ENCODE assay signal across 8 mouse cellular contexts in genomic region chr4:118427768-118428451, GRCm38 (mm10). TPM values are rescaled to one million over a fixed set of nuclear protein-coding genes. Genes with fewer than 3 reads are reported as not detected.
DNase-seq lines count a peak whose midpoint lies in the region; ATAC-seq lines count a peak whose summit lies in the region.

Gene Elovl1, plus strand, starts transcription at chr4:118428093.

- H3K36me3 ChIP-seq in hindbrain, embryonic 14.5 days (replicated peaks; ENCODE audit: control insufficient read depth, insufficient read depth), result peaks cover 21% of the 10 kb centered on the region

- peak within 1 kb of the TSS; percentile 91 for H3K4me2 ChIP-seq in hindbrain, embryonic 14.5 days (replicated peaks)

- H3K4me1 ChIP-seq in hindbrain, embryonic 14.5 days (replicated peaks; ENCODE audit: control insufficient read depth, insufficient read depth, low read length), result peaks cover 24% of the 10 kb centered on the region

- H3K9ac ChIP-seq in hindbrain, embryonic 14.5 days, result peak within 1 kb of the TSS; percentile 66

- no peaks in the 10 kb centered on the region for H3K27me3 ChIP-seq in hindbrain, embryonic 14.5 days (ENCODE audit: control insufficient read depth, insufficient read depth, low read length)

- H3K4me3 ChIP-seq in hindbrain, embryonic 14.5 days (replicated peaks; ENCODE audit: low read length), result peak within 1 kb of the TSS; percentile 45

- H3K9me3 ChIP-seq in hindbrain, embryonic 14.5 days (ENCODE audit: control insufficient read depth, low read length), result no peaks in the 10 kb centered on the region

- peak within 1 kb of the TSS; percentile 77 for H3K27ac ChIP-seq in hindbrain, embryonic 14.5 days

- peak; percentile 92 for ATAC-seq in hindbrain, embryonic 14.5 days (ENCODE audit: low FRiP score)

- peak; percentile 86 for DNase-seq in R1 (ENCODE audit: low read depth, low spot score)
- DNase-seq in cerebellum, postnatal 25 days, result peak; percentile 71 to 85
- DNase-seq in frontal cortex, postnatal 36 days (ENCODE audit: low spot score in 2 of 2), result peak; percentile 56 to 66
- peak; percentile 68 for DNase-seq in hindbrain, embryonic 14.5 days (ENCODE audit: low spot score)
- peak; percentile 67 to 80 for DNase-seq in layer of hippocampus, postnatal 36 days
- DNase-seq in lung, postnatal 36 days, result peak; percentile 96
- peak; percentile 93 for DNase-seq in retina, postnatal 1 day
- peak; percentile 88 to 91 for DNase-seq in urinary bladder, adult 18-20 months (ENCODE audit: low spot score in 2 of 2)

- under 1% methylated on average over 16 of the region's 31 CpGs for WGBS in hindbrain, embryonic 14.5 days

RNA-seq across cellular contexts. Expression of gene Elovl1, which starts in this region (rescaled TPM):
- polyA plus RNA-seq in hindbrain, embryonic 14.5 days (2014; fragmentation: Nextera tagmentation; extraction: Ambion mirVana), result 29.5 and 32.4 TPM in 2 replicates
- 10 to 100 TPM; 26.4 to 28.5 TPM for total RNA-seq in layer of hippocampus, postnatal 36 days (2021)

Comparison
In these comparisons a context has a peak if more than half of its experiments do, and no peak if none do; other contexts are left out.
1. Peak in every context shown above with its lines: DNase-seq, ATAC-seq, H3K4me3 ChIP-seq and H3K27ac ChIP-seq.